Mouse (Mus musculus): ENCODE measurements at regions not wholly inside any gene's neighbourhood (a gene's known extent, or its start where the extent isn't known, plus 50 kb on each side); places are given as distances from the start of the nearest gene placed in this dataset.
A peak's percentile ranks its signal among the peaks of the same experiment; 100 is the strongest.

DNA sequence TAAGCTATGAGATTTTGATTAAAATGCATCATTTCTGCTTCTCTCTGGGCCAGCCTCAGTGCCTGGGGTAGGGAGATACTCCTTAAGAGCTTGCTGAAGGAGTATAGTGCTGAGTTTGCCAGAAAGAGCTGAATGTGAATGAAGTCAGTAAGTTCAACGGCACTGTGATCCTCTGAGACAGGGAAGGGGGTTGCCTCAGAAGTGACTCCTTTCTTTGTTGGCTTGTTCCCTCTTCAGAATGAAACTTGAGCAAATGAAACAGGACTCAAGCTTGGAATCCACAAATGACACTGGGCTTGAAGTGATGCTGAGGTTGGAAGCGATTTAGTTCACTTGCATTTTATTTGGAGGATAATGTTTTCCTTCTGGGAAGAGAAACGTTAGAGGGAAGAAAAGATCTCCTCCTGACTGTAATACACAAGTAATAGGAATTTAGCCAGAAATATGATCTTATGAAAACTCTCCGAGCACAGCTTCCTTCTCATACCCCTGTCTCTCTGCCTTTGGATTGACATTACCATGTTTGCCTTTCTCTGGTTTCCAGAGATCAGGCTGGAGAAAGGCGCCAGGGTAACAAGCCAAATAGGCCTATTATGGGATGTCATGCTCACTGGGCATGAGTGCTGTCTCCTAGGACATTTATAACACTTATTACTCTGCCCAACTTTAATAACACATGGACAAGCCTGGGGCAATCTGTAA is 77.0 kb upstream of the Ubash3b start:
- no peak for DNase-seq (ENCODE audit: low spot score in 2 of 2)

DNA sequence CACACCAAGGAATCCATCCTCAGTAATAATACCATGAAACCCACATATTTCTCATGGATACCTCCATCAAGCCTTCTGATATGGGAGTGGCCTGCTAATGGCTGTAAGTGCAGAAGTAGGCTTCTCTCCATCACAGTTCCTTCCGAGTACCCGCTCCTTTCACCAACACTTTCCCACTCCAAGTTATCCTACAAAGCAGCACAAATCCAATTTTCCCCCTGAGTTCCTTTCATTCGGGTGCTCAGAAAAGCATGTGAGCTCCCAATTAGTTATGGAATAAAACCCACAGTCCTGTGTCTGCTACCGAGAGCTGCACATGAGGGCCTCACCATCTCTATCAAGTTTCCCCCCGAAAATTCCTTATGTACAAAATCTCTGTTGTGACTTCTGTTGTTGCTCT is 75.8 kb upstream of the Ubash3b start:
- DNase-seq (ENCODE audit: low spot score in 2 of 2) = no peak

DNA sequence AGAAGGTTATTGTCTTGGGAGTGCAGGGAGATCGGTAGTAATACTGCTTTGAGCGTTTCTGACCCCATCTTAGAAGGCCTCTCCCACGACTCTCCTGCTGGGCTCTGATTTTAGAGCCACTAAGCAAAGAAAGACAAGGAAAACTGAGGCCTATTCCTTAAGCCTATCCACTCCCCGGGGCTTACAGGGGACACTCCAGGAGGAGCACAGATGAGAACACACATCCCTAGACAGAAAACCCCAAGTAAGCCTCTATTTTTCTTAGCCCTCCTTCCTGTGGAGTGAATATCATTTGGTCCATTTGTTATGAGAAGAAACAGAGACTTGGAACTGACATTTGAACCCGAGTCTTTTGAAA is 67.7 kb upstream of the Ubash3b start:
- DNase-seq (ENCODE audit: low spot score in 2 of 2) = no peak

DNA sequence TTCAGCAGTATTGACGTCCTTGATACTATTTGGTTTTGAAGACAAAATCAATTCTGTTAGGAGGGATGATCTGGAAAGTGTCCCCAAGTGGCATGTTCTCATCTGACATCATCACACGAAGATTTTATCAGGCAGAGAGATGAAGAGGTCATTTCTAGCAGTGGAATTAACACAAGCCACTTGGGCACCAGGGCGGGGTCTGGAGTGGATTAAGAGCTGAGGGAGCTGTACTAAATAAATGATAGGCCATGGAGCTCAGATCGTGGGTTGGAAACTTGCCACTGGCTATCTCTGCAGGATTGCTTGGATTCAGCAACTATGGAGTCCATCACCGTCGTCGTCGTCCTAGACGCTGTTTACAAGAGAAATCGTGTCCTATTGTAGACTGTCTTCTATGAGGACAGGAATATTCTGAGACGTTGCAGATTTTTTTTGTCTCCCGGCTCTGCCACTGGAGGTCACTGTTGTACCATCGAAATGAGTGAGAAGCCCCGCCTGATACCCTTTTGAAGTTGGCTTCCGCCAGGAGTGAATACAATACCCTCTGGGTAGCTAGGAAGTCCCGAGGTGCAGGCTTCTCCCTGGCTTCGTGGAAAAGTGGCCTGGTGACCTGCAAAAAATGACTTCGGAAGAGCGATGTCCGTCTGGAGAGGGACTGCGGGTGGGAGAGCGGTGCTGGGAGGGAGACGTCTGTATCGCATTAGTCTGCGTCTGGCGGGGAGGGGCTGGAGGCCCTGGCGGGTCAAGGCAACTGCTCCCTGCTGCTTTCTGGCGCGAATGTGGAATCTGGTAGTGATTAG is 67.1 kb upstream of the Ubash3b start:
- DNase-seq (ENCODE audit: low spot score in 2 of 2) = peak; percentile 93

DNA sequence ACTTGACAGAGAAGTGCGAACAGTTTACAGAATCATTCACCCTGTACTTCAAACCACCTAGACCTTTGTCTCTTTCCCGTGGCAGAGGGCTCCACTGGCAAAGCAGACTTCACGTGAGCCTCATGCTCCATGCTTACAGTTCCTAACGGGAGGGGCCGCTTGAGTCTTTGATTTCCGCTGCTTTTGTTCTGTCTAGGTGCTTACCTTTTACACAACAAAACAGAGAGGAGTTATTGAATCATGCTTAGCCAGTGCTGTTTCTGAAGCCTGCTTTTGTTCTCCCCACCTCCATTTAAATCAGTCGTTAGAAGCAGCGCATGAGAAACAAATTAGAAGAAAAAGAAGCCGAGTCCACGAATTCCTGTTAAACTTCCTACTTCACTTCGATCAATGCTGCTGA is 61.9 kb upstream of the Ubash3b start:
- no peak for DNase-seq (ENCODE audit: low spot score in 2 of 2)

DNA sequence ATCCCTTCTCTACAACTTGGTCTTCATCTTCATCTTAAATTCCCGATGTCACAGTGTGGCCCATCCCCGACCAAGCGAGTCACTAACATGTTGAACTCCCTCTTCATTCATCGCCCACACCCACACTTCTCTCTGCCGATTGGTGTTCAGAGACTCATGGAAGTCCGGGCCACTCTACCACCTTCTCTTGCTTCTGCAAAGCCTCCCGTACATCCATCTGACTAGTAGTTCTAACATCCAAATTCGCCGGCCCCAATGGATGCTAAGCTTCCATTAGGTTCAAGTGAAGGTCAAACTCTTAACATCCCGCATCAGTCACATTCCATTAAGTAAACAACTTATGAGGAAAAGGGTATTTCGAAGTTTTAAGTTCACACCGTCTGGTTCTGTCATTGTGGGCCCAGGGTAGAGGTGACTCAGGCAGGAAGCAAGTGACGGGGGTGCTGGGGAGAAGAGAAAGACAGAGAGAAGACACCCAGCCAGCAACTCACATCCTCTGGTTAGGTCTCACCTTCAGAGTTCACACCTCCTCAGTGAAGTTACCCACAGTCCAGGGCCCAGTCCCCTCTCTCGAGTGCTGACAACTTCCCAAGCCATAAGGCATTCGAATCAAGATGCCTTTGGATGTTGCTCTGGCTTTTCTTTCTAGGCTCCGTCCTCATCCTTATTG is 61.0 kb upstream of the Ubash3b start:
- no peak for DNase-seq (ENCODE audit: low spot score in 2 of 2)

DNA sequence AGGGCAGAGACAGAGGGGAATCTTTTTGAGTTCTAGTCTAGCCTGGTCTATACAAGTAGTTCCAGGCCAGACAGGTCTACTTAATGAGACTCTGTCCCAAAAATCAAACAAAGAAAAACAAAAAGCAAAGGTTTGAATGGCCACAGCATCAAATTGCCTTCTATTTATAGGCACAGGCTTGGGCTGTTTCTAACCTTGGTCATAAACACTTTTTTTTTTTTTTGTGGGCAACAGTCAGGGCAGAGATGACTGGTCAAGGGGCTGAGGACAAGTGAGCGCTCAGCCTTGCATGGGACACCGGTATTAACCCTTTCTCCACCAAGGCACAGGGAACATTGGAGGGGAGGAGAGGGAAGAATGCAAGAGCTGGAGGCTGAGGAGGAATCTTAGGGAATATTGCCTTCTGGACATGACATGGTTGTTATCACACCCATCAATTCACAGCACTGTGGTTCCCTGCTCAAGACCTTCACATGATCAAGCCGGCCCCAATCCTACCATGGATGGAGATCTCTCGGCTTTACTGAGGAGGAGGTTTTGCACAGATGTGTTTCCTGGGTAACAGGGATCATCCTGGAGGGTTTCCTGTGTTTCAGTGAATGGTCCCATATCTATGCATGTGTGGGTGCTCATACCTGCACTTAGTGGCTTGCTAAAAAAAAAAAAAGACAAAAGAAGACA is 59.8 kb upstream of the Ubash3b start:
- no peak for DNase-seq (ENCODE audit: low spot score in 2 of 2)

DNA sequence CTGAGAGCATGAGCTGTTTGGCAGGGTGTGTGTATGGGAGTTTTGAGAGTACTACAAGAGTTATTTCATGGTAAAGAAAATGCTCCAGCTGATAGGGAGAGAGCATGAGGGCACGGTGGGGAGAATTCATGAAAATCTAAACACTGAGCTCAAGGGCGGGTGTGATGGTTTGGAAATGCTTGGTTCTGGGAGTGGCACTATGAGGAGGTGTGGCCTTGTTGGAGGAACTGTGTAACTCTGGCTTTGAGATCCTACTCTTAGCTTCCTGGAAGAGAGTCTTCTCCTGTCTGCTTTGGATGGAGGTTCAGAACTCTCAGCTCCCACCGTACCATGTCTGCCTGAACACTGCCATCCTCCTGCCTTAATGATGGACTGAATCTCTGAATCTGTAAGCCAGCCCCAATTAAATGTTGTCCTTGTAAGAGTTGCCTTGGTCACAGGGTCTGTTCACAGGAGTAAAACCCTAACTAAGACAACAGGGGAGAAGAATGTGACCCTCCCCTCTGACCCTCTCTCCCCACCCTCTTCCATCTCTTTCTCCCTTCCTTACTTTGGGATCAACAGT is 58.7 kb upstream of the Ubash3b start:
- no peak for DNase-seq (ENCODE audit: low spot score in 2 of 2)

DNA sequence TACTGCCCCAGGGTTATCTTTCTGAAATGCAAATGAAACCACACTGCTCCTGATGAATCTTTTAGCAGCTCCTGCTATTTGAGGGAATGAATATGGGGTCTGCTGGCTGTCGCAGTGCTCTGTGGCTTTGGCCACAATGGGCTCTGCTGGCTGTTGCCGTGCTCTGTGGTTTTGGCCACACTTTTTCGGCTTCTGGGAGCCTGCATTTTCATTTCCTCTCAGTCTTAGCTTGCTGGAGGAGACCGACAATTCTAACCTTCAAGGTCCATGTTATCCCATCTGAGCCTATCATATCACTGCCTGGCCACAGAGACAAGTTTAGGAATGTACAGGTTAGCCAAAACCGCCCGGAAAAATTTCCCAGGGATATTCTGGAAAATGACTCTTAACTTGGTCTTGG is 57.2 kb upstream of the Ubash3b start:
- no peak for DNase-seq (ENCODE audit: low spot score in 2 of 2)

DNA sequence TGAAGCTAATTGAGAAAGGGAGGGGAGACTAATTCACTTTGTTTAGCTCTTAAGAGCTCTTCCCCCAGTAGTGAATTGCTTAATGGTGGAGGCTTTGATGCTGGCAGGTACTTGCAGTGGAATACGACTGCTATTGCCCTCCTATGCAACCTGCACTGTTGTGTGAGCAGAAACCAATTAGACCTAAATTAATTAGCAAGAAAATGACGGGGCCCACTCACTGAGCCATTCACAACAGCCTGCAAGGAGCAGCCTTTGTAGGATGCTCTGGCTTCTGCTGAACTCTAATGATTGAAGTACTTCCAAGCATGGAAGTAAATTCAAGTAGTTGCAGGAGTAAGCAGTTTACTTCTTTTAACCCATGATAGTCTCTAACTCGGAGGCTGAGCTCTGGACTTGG is 54.8 kb upstream of the Ubash3b start:
- DNase-seq (ENCODE audit: low spot score in 2 of 2) = no peak

DNA sequence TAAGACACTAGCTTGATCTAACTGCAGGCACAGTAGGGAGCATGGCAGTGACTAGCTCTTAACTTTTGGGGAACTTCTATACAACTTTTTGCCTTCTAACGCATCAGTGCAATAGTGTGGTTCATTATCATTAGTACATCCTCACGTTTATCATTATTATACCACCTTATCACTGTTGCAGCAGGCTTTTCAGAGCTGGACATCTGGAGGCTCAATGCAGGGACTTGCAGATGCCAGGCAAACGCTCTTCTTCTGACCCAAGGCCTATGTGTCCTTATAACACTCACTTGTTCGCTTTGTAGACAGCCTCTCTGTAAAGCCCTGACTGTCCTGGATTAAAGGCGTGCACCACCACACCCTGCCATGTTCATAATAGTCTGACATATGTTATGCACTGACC is 53.5 kb upstream of the Ubash3b start:
- no peak for DNase-seq (ENCODE audit: low spot score in 2 of 2)

DNA sequence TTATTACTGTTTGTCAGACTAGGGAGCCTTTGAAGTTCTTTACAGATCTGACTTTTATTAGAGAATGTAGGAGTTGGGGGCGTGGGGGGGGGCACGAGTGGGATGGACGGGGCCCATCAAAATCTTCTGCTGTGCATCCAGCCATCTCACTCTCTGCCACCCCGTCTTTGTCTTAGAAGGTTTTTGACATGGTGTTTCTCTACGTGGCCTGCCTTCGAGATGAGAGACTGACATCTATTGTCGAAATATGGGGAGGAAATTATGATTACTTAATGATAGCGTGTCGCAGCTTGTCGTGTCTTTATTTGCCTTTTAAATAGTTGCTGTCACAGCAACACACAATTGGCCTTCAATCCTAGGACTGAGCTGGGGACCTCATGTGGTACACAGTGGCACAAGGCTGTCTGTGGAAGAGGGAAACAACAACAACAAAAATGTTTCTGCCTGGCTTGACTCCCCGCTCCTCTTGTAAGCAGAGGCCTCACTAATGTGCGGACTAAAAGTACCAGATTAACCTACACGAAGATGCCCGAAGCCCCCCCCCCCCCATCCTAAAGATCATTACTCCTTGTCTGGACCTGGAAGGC is 51.5 kb upstream of the Ubash3b start:
- DNase-seq (ENCODE audit: low spot score in 2 of 2) = no peak

DNA sequence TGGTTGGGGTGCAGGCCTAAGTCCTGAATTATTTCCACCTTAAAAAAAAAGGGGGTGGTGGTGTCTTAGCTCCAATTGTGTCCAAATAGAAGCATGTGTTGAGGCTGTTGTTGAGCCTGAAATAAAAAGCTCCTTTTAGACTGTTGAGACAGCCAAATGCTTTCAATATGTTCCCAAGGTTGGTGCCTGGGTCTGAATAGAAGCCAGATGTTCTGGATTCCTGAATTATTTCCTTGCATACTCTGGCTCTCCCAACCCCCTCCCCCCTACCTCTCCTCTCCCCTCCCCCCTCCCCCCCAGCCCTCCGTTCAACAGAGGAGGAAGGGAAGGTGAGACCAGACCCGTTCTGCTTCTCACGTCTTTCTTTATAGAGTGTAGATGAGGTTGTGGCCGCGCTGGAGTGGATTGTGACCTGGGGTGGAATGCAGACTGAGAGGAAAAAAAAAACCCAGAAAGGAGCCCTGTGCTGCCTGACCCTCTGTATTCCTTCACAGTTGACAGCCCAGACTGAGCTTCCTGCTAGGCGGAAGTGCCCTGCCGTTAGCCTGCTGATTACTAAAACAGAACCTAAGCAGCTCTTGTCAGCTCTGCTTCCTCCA is 50.9 kb upstream of the Ubash3b start:
- DNase-seq (ENCODE audit: low spot score in 2 of 2) = no peak

DNA sequence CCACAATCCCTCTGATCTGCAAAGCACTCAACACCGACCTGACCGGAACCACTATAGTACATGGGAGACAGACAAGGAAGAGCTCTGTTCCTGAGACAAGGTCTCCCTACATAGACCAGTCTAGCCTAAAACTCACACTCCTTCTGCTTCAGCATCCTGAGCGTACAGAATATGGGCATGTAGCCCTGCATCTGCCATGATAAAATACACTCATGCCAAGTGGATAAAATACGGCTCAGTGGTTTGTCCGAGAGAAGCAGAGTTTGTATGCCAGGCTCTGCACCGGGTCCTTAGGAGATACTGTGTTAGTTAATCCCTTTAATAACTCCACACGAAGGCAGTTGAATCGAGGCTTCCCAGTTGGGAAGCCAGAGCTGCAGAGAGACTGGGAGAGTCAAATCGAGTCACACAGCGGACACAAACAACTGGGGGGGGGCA is 50.4 kb upstream of the Ubash3b start:
- no peak for DNase-seq (ENCODE audit: low spot score in 2 of 2)

Small RNA genes in the stretch of these regions (microRNA-seq; reads per million reads assigned to microRNA genes)
- gene Mir100 (2,920 to 5,168 reads per million in 2 experiments), gene Mir125b-1 (1,167 to 1,276 reads per million in 2 experiments), gene Mirlet7a-2 (141 to 167 reads per million in 2 experiments)

Measured in left cerebral cortex, adult 18-20 months (tissue).